Mouse (Mus musculus): ENCODE results near the gene Pkp1.

Gene Pkp1

DNA sequence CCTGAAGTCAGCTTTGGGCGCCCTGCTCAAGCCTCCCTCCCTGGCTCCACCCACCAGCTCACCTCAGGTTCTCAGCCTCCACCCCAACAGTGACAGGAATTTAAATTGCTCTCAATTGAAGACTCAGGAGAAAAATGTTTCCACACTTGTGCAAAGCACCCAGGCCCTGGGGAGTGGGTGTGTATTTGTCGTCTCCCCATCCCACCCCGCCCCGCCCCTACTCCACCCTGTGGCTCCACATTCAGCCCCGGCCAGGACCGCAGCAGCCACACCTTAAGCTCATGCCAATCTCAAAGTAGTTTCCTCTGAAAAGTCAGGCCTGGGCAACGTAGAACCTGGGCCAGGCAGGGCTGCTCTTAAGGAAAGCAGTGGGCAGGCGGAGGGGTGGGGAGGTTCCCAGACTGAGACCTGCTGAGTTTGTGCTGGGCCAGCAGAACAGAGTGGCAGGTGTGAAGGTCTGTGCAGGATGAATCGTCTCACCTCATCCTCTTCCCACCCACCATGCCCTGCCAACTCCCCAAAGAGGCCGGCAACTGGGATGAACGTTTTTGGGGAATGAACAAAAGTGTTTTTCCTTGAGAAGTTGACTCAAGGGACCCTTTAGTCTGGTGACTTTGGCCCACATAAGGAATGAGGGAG is 61.8 kb downstream of the Pkp1 start:
- DNase-seq (ENCODE audit: low spot score in 2 of 2) = no peak

DNA sequence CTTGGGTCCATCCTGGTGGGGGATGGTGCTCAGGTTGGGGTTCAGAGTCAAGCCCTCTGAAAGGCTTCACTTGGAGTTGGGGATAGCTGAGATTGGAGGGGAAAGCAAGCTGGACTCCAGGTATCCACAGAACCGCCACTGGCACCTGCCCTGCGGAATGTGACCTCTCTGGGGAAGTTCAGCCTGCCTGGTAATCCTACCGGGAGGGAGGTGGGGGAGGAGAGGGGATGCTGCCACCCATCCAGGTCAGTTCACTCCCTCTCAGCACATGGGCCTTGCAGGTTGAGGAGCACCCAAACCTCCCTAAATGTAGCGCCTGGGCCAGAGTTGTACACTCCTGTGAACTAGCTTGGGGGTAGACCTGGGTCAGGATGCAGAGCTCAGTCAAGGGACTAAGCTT is 62.9 kb downstream of the Pkp1 start:
- DNase-seq (ENCODE audit: low spot score in 2 of 2) = no peak

DNA sequence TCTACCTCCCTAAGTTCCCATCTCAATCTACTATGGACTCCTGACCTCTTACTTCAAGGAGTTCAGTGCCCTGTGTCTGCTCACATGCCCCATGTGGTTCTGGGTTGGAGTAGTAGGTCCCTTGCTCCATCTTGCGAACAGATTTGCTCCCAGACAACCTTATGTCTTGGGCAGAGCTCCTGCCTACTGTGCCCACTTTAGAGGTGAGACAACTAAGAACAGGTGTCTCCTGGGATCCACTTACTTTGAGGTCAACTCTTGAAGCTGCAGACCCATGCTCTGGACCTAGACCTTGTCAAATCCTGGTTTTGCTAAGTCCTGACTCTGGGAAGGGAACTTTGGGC is 63.7 kb downstream of the Pkp1 start:
- no peak for DNase-seq (ENCODE audit: low spot score in 2 of 2)

DNA sequence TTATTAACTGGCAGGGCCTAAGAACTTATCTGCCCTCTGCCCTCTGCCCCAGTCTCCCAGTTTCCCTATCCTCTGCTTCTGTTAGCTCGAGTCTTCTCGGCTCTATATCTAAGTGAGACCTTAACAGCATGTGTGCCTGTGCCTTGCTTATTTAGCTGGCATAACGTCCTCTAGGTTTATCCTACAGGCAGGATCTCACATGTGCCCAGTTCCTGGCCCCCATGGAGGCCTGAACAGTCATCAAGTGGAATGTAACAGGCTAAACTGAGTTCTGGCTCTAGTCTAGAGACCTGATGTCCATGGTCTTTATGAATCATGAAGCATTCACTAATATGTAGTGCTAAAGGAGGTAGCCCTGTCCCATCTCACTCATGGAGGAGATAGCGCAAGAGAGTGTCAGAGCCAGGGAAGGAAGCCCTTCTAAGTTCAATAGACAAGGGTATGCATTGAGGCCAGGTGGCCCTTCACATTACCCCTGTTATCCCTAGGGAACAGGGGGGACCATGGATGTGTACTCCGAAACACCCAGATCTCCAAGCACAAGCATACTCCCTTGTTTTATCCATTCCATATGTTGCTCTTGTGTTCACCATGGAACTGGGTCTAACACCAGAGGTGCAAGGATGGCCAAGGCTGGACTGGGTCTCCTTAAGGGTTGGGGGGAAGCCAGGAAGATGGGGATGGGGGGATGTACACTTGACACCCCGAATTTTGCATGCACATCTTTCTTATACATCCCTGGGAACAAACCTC is 64.2 kb downstream of the Pkp1 start:
- DNase-seq (ENCODE audit: low spot score in 2 of 2) = no peak

DNA sequence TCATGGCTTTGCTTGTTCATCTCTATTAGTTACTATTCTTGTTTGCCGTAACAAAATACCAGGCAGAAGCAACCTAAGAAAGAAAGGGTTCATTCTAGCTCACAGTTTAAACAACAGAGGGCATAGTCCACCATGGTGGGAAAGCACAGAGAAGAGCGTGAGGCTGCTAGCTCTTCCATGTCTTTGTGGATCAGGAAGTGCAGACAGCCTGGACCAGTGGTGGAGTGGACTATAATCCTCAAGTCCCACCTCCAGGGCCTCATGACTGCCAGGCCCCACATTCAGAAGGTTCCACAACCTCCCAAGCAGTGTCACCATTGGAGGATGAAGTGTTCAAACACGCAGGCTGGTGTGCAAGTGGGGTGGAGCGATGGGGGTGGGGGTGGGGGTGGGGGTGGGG is 65.8 kb downstream of the Pkp1 start:
- no peak for DNase-seq (ENCODE audit: low spot score in 2 of 2)

DNA sequence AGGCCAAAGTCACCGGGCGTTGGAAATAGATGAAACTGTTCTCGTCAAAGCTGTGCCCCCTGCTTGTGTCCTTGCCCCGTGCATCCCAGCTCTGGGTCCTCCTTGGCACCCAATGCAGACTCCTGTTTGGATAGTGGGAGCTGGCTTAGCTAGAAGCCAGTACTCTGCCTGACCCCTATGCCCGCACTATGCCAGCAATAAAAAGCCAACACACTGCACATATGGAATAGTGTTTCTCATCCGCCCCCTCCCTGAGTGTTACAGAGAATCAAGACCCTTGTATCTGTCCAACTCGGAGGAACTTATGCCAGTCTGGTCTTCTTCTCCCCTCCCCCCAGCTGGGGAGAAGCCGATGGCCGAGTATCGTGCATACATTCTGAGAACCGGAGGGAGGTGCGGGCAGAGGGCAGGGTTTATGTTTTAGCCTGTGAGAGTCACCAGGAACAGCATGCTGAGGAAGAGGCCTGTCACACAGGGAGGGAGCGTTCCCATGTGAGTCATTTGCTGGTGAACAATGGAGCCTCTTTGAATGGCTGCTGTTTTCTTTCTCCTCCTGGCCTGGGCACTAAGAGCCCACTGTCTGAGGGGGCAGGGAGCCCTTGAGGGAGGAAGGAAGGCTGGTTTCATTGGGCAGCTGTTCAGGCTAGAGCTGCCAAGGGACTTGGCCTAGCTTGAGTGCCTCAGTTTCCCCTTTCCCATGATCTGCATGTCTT is 66.8 kb downstream of the Pkp1 start:
- no peak for DNase-seq (ENCODE audit: low spot score in 2 of 2)

DNA sequence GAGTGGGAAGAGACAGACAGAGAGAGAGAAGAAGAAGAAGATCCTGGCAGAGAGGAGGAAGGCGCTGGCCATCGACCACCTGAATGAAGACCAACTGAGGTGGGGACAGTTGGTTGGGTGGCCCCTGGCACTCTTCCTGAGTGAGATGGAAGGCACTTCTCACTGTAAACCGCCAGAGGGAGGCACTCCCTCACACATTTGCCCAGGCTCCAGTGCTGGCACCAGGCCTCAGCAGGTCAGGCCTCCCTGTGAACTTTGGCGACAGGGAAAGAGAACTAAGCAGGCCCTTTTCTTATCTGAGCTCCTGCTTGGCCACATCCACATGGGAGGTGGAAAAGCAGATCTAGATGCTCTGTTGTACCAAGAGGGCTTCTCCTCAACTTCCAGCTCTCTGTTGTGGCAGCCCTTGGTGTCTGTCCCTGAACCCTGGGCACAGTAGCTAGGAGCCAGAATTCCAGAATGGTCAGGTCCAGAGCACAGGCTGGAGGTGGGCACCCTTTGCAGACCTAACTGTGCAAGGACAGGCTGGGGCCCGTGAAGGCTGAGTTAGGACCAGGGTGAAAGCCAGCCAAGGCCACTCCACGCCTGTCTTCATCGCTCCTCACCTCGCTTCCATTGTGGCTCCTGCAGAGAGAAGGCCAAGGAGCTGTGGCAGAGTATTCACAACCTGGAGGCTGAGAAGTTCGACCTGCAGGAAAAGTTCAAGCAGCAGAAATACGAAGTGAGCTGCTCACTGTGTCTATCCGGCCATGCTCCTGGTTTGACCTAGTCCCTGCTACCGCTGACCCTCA is 68.1 kb downstream of the Pkp1 start:
- no peak for DNase-seq (ENCODE audit: low spot score in 2 of 2)

DNA sequence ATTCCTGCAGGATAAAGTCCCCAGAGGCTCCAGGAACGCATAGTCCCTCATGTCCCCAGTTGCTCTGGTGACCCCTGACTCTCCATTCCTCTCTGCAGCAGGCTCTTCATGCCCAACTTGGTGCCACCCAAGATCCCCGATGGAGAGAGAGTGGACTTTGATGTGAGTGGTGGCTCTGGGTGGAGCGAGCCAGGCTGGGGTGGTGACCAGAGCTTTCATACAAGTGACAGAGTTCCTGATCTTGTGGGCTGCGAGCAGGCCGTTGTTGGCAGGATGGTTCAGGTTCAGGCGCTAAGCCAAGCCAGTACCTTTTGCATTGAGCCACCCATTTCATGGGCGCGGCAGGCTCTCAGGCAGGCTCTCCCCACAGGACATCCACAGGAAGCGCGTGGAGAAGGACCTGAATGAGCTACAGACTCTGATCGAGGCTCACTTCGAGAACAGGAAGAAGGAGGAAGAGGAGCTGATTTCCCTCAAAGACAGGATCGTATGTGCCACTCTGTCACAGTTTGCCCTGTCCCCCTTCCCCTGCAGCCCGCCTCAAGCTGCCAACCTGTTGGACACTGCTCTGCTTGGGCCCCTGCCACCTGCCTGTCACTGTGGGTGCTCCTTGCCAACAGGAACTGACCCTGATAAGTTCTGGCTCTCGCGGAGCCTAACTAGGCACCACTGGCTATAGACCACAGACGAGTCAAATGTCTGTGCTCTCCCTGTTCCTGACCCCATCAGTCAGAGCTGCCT is 71.2 kb downstream of the Pkp1 start:
- no peak for DNase-seq (ENCODE audit: low spot score in 2 of 2)

DNA sequence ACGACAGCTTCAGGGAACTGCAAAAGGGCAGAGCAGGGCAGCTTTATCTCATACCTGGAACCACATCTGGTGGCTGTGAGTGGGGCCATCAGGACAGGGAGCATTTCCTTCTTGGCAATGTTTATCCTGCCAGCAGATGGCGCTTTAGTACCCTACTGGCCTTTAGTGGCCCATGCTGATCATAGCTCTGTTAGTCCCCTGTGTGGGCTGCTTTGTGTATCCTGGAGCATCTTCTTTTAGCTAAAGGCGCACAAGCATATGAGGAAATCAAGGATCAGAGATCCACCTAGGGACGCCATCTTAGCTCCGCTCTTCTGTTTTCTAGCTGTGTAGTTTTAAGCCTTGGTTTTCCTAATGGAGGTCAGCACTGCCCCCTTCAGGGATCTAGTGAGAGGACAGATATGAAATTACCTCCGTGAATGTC is 71.9 kb downstream of the Pkp1 start:
- no peak for DNase-seq (ENCODE audit: low spot score in 2 of 2)

DNA sequence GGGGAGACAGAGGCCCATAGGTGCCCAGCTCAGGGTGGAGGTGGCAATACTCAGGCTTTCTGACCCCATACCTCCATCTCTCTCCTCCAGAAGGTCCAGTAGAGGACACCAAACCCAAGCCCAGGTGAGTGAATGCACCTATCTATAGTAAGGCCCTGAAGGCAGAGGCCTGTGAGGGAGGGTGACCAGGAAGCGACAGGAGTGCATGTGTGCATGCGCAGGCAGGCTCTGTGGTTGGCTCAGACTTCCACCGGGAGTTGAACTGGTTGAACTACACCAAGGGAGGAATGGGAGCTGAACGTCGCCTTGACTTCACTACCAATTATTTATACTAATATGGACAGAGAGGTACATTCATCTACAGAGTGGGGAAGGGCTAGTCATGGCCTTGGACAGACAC is 72.4 kb downstream of the Pkp1 start:
- no peak for DNase-seq (ENCODE audit: low spot score in 2 of 2)

DNA sequence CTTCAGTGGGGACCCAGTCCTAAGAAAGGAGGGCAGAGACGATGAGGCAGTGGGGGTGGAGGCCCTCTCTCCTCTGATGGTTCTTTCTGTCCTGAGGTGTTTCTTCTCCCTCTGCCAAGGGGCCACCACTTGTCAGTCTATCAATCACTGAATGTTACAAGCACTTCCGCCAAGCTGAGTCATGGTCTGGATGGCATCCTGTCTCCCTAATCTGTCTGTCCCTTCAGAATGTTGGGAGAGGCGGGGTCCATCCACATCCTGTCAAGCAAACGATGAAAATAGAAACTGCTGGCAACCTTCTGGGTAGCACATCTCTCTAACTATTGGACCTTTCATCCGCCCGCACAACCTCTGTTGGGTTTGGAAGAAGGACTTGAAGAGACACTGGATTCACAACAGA is 74.5 kb downstream of the Pkp1 start:
- DNase-seq (ENCODE audit: low spot score in 2 of 2) = no peak

DNA sequence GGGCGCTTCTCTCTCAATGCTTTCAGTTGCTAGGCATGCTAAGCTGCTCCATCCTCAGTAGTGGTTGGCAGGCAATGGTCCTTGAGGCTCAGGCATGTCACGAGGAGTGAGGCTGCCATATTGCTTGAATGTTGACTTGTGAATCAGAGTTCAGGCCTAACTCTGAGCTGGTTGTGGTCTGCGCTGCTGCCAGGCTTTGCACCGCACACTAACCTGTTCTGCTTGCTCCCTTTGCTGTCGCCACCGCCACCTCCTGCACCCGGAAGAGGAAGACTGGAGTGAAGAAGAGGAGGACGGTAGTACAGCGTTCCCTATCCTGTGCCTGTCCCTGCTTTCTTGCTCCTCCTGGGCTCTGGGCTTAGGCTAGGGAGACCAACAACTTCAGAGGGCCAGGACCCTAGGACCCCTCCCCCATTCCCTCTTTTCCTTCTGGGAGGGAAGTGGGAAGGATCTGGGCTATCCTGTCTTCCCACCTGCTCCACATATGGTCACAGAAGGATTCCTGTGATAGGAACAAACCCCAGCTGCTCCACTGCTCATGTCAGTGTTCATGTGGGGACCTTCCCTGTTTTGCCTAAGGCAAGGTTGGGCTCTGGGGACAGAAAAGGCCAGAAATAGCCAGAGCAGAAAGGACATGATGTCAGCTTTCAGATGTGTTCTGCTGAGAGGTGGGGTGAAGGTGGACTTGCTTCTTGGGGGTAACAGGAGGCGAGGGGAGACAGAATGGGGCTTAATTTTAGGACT is 75.3 kb downstream of the Pkp1 start:
- no peak for DNase-seq (ENCODE audit: low spot score in 2 of 2)

DNA sequence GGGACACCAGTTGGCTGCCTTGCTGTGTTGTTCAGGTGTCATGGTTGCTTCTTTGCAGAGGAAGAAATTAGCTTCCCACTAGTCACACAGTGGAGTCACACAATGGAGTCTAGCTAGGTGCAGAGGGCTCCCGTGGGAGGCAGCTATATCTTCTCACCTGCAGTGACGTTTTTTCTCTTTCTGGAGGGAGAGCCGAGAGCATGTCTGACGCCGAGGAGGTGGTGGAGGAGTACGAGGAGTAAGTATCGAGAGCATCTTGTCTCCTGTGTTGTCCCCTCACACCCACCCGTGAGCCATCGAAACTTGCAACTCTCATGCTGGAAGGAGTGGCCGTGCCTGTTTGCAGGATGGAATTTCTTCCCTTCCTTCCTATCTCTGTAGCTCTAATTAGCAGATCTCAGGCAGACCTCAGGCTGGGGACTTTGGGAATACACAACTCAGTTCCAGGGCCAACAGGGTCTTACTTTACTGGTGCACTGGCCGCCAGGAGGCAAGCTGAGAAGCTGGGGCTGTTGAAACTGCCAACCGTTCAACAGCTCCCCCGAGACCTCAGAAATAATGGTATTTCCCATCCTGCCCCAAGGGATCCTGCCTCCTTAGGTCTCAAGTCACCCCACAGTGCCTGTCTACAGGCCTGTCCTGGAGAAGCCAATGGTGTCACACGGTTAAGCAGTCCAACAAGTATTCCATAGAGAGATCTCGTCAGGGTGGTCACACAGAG is 78.2 kb downstream of the Pkp1 start:
- no peak for DNase-seq (ENCODE audit: low spot score in 2 of 2)

DNA sequence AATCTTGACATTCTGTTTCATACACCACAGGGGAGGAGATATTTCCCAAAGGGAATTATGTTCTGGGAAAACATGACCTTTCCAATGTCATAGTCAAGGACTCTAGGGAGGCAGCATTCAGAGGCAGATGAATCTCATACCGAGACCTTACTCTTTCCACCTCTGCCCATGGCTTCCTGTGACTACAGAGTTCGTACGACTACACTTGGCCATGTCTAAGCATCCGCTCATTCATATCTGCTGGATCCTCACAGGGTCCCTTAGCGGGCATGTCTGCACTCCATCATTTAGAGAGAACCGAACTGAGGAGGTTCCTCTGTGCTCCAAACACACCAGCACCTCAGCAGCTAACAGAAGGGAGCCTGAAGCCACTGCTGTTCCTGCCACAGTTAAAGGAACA is 79.9 kb downstream of the Pkp1 start:
- DNase-seq (ENCODE audit: low spot score in 2 of 2) = no peak

DNA sequence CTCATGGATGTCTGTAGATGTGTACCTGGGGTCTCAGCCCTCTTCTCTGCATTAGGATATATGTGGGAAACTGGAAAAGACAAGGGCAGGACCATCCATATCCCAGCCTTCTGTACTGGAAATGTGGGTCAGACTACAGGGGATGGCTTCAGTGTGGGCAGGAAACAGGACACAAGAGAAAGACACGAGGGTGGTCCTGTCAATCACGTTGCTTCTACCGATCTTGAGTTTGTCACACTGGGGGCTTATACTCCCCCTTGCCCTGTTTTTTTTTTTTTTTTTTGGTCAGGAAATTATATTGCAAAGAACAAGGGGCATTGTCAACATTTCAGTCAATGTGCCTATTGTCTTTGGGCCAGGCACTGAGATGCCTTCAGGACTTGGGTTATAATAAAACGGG is 80.4 kb downstream of the Pkp1 start:
- no peak for DNase-seq (ENCODE audit: low spot score in 2 of 2)

DNA sequence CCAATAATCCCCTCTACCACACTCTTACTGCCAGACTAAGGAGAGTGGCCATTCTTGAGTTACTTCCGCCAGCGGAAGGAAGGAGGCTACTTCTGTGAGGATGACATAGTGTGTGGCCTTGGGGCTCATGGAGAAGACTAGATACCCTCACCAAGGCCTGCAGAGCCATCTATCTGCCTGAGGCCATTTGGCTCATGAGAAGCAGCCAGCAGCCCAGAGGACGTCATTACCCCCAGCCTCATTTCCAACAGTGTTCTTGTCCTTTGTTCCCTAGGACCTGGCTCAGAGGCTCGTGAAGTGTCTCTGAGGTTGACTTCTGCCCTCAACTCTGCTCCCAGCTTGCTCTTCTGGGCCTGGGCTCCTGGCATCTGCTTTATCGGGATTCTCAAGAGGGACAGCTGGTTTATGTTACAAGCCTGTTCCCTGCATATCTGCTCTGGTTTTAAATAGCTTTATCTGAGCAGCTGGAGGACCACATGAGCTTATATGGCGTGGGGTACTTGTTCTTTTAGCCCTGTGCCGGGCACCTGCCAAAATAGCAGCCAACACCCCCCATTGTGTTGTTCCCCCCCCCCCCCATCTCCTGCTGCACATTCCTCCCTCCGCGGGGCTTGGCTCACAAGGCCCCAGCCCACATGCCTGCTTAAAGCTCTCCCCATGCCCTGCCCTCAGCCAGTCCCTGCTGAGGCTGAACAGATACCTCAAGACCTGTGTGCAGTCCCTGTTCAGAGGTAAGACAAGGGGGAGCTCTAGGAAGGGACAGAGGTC is 83.1 kb downstream of the Pkp1 start, which contains the start of gene Tnnt2:
TSS of gene Tnnt2 (plus strand) at position 639 of the 768 bp plus-strand sequence.
- no peak for DNase-seq (ENCODE audit: low spot score in 2 of 2)

DNA sequence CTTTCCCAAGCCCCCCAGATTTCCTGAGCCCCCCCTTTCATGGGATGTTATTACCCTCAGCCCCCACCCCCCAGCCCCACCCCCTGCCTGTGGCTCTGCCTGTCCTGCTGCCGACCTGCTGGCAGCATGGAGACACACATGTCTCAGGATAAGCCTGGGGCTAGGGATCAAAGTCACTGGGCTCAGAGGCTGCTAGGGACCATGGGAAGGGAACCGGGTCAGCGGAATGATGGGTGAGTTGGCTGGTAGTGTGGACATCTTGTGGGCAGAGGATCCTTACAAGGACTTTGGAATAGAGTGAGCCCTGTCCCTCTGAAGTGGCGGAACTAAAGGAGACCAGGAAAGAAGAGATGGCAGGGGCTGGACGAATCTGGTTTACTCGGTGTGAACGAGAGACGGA is 84.0 kb downstream of the Pkp1 start:
- no peak for DNase-seq (ENCODE audit: low spot score in 2 of 2)

DNA sequence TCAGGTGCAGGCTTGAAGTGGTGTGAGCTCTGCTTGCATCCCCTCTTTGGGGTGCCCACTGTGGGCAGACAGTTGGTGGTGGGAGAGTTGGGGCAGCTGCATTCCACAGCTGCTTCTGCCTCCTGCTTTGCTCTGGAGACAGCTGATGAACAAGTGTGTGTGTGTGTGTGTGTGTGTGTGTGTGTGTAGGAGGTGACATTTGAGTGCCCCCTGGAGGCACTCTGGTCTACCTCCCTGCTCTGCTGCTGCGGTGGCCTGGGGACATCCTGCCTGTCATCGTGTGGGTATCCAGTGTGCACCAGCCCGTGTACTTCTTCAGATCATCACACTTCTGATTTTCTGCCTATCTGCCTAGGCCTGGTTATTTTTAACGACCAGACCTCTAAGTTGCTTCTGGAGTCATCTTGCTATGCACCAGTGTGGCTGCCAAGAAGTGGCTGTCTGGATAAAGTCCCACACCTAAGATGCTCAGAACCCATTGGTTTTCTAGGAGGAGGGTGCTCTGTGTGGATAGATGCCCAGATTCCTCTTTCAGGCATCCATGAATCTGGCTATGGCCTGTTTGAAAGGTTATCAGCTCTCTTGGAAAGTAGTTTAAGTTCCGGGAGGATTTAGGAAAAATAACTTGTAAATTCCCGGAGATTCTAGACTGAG is 84.7 kb downstream of the Pkp1 start:
- no peak for DNase-seq (ENCODE audit: low spot score in 2 of 2)

DNA sequence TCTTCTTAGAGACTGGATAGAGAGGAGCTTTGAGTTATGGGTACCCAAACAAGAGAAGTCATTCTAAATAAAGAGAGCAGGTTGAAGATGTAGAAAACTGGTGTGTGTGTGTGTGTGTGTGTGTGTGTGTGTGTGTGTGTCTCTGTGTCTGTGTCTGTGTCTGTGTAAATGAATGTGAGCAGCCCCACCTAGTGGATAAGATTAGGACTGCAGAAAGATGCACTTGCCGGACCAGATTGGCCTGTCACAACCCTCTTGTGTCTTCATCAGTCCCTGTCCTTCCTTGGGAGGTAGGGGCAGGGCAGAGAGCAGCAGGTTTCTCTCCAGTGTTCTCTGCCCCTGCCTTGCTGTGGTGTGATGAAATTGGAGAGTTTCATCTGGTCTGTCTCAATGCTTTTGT is 90.1 kb downstream of the Pkp1 start:
- peak in 1 of 2 experiments; percentile 37 for DNase-seq (ENCODE audit: low spot score in 2 of 2)
